Mouse (Mus musculus) B cell, adult (primary cell): ENCODE results near the gene Wdr20rt. TPM values are rescaled to one million over a fixed set of nuclear protein-coding genes. Genes with fewer than 3 reads are reported as not detected.

Experiments used
- total RNA-seq: library from RNA; stranded (reverse); gene quantifications from 4 replicates; pipeline ENCODE4 v1.2.4, GENCODE M21; 2023; ENCODE audit not compliant: inconsistent age

Wdr20rt gene
- total RNA-seq = not detected in 4 replicates

GRCm38 (mm10) chr12:65225467-65225945 lies at the start of gene Wdr20rt:
Wdr20rt (plus strand) TSS chr12:65225517.

Other genes starting within 250 kb of the Wdr20rt start
- gene Prpf39, start 189.2 kb upstream of the Wdr20rt start, total RNA-seq = 134 to 151 TPM (median 141 TPM) in 4 replicates
- gene Fkbp3, start 151.5 kb upstream of the Wdr20rt start, total RNA-seq = 77.9 to 87.5 TPM (median 81.0 TPM) in 4 replicates
- 15.0 to 26.7 TPM (median 20.5 TPM) in 4 replicates for gene Fancm, start 149.9 kb upstream of the Wdr20rt start, total RNA-seq
- gene Mis18bp1, start 52.9 kb upstream of the Wdr20rt start, total RNA-seq = 1.4 to 3.3 TPM (median 1.9 TPM) in 4 replicates